Mouse (Mus musculus): Measurements from ENCODE around the gene Ube2e3. TPM values are rescaled to one million over a fixed set of nuclear protein-coding genes. Genes with fewer than 3 reads are reported as not detected.

Ube2e3 gene
- polyA plus RNA-seq, 1 experiment = 15.6 TPM

DNA sequence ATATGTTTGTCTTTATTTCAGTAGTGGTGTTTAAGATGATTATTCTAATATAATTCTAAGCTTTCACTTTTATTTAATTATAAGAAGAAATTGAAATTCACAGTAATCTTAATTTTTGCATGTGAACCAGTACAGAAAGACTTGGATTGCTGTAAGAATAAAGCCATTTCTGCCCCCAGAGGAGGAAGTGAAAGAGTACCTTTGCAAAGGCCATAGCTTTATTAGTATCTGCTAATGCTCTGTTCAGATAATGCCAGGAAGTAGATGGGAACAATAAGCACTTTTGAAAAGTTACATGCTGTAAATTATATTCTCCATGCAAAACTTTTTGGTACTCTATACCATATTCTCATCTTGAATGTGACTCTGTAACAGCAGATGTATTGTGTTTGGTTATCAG is 8.1 kb downstream of the Ube2e3 start:
- no peak for DNase-seq (ENCODE audit: low read depth, low spot score)

DNA sequence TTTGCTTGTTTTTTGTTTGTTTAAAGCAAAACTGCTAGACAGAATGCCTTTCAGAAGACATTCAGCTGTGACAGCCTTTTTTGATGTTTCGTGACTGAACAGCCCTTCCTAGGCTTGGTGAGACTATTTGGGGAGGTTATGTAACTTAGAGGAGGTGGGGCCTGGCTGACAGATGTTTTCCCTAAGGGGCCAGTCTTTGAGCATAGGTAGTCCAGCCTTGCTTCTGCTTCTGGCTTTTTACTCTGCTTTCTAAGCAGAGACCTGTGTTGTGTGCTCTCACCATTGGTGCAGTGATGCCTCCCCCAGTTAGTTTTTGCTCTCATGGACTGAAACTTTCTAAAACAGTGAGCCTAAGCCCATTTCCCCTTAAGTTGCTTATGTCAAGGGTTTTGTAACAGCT is 14.1 kb downstream of the Ube2e3 start:
- 79% methylated on average over 1 of the region's 1 CpGs for WGBS
- DNase-seq (ENCODE audit: low read depth, low spot score) = no peak

DNA sequence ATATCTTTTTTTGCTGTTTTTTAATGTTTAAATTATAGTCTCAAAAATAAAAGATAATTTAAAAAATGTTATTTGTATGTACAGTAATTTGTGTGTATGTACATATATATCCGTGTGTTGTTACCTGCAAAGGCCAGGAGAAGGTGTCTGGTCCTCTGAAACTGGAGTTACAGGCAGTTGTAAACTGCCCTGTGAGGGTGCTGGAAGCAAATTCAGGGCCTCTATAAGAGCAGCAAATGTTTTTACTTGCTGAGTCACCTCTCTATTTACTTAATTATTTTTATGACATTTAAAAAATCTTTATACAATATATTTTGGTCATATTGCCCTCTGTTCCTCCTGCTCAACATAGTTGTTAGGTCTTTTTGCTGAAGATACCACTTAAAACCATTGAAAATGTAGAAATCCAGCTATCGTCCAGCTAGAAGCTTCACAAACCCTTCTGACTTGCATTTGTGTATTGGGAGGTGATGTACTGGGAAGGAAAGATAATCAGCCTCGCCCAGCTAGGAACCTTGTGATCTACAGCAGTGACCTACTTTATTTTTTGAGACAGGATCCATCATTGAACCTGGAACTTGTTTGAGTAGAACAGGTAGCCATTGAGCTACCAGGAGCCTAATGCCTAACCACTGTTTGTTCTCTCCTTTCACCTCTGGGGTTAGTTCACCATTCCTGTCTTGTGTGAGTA is 15.0 kb downstream of the Ube2e3 start:
- DNase-seq (ENCODE audit: low read depth, low spot score) = no peak
- WGBS = 82% methylated on average over 3 of the region's 3 CpGs

DNA sequence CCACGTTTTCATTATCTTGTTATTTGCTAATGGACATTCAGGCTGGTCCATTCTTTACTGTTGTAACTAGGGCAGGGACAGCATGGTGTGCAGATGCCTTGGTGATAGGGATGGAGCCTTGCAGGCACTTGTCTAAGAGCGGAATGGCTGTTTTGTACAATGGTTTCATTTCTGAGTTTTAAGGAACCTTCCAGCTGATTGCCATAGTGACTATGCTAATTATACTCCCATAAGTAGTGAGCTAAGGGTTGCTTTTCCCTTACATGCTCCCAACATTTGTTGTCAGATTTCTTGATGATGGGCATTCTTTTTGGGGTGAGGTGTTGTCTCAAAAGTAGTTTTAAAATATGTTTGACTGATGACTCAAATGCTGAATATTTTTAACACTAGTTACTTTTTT is 18.5 kb downstream of the Ube2e3 start:
- 64% methylated on average over 2 of the region's 2 CpGs for WGBS
- DNase-seq (ENCODE audit: low read depth, low spot score) = no peak

DNA sequence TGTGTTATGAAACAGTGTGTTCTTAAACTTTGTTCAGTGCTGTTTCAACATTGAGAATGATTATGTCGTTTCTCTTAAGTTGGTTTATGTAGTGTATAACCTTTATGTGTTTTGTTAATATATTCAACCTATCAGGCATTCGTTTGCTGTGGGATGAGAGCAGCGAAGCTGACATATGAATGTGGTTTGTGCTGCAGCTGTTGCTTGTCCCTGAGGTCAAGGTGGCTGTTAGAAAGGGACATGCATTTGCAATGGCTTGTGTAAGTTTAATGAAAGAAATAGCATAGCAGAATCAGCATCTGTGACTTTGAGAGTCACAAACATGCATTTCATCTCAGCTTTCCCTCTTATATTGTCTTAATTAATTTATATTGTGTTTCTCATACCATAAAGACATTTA is 20.3 kb downstream of the Ube2e3 start:
- WGBS = 16% methylated on average over 3 of the region's 3 CpGs
- DNase-seq (ENCODE audit: low read depth, low spot score) = no peak

DNA sequence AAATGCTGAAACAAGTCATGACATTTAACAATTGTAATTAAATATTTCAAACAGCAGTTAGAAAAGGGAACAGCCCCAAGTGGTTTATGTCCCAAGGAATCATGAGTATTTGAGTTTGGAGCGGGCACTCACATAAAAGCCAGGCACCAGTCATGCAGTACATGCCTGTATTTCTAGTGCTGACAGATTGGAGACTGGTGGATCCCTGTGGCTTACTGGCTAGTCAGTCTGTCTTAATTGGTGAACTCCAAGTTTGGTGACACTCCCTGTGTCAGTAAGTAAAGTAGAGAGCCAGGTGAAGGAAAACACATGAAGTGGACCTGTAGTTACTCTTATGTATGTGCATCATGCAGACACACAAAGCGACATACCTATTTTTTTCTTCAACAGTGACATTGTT is 27.3 kb downstream of the Ube2e3 start:
- DNase-seq (ENCODE audit: low read depth, low spot score) = no peak
- WGBS = 72% methylated on average over 2 of the region's 2 CpGs

DNA sequence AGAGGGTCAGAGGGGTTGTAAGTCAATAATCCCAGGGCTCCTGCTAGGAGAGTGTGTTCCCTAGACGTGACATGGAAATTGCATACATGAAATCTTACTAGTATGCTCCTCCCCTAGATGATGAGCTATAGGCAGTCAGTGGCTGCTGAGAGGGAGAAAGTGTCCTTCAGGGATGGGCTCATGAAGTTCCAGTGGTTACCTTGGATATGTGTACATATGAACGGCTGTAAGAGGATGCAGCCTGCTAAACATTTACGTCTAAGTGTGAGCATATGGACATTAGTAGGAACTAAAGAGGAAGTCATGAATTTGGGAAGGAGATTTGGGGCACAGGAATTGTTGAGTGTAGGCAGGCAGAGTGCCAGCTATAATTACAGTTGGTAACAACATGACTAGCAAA is 38.0 kb downstream of the Ube2e3 start:
- 27% methylated on average over 3 of the region's 3 CpGs for WGBS
- DNase-seq (ENCODE audit: low read depth, low spot score) = no peak

DNA sequence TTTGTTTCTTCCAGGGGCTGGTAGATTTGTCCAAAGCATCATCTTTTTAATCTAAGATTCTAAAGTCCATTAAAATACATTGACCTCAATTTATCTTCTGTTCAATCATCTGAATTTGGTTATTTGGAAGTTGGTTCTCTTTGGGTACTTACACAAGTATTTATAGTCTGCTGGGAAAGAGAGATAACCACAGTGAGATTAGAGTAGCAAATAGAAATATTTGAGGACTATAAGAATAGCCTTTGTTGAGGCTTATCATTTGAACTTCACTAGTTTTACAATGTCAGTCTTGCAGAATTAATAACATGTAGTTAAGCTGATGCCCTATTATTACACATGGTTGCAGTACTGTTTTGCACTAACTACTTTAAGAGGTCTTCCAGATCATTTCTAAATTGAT is 43.6 kb downstream of the Ube2e3 start:
- DNase-seq (ENCODE audit: low read depth, low spot score) = no peak

DNA sequence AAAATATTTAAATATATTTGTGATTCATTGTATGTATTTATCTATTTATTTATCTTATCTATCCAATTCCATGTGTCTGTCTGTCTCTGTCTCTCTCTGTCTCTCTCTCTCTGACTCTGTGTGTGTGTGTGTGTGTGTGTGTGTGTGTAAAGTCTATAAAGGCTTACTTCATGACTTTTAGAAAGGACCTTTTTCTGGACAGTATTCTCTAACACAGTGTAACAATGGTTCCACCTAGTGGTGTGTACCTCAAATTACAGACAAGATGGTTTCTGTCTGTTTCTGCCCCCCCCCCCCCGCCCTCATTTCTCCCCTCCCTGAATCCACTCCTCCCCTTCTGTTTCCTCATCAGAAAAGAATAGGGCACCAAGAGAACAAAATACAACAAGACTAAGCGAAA is 46.9 kb downstream of the Ube2e3 start:
- DNase-seq (ENCODE audit: low read depth, low spot score) = no peak
- 63% methylated on average over 2 of the region's 2 CpGs for WGBS

DNA sequence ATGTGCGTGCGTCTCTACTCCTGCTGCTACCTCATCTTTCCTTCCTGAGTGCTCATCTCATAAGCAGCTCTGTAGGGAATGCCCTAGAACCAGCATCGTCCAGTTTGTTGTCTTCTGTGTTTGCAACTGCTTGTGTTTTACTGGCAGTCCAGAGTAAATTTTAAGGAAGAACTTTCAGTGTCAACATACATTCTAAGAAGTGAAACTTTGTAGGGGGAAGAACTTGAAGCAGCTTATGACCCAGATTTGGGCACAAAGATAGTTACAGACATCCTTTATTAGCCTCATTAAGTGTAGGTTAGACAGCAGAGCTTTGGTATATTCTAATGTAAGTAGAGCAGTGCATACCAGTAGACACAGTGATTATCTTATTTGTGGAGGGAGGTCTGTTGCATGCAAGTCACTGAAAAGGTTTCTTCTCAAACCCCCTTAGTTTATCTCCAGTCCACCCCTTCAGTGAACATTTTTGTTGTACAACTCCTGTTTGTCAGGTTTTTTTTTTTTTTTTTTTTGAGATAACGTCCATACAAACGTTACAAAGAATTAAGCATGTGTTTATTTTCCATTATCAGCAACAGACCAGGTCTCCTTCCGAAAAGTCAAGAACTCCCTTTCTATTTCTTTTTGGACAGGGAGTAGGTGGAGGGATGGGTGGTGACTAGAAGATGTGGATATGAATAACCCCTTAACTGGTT is 55.2 kb downstream of the Ube2e3 start:
- DNase-seq (ENCODE audit: low read depth, low spot score) = no peak
- 81% methylated on average over 6 of the region's 6 CpGs for WGBS

DNA sequence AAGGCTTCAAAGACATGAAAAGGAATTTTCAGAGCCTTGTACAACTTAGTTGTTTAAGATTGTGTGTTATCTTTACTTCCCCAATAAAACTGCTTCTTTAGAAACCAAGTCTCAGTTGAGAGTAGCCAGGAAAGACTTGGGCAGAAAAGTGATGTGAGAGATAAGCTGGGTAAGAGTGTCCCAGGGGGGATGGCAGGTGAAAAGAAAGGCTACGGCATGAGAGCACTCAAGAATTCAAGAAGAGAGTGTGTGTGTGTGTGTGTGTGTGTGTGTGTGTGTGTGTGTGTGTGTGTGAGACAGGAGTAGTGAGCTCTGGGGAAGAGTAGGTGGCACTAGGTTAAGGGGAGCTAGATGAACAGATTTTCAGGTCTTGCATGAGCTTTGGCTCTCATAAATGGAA is 57.9 kb downstream of the Ube2e3 start:
- 48% methylated on average over 1 of the region's 1 CpGs for WGBS
- DNase-seq (ENCODE audit: low read depth, low spot score) = no peak

DNA sequence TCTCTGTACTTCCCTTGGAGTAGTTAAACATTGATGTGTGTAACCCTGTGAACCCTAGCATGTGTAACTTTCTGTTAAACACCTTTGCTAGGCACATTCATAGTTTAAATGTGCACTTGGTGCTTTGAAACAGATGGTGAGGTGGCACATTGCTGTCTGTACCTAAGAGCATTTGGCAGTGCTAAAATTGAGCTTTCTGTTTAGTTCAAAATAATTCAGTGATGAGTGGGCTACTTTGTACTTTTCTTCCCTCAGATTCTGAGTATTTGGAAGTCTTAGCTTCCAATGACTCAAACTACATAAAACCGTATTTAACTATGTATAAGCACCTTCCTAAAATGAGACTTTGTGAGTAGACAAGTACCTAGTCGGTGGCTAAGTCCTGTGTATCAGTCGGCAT is 59.7 kb downstream of the Ube2e3 start:
- DNase-seq (ENCODE audit: low read depth, low spot score) = no peak
- 70% methylated on average over 3 of the region's 3 CpGs for WGBS

DNA sequence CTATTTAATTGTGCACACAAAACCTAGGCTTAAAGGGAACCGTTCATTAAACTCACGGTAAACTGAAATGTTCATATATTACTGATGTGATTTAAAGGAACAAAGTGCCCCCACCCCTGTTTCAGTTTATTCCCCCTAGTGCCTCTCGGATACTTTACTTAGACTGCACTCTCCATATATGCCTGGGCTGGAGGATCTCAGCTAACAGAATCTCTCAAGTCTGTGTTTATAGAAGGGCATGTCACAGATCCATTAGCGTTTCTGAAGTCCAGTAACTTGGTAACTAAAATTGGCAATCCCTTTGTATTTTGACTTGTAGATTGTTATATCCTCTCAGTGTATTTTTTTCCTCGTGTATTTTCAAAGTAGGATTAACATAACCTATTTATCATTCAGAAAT is 60.2 kb downstream of the Ube2e3 start:
- 74% methylated on average over 5 of the region's 5 CpGs for WGBS
- no peak for DNase-seq (ENCODE audit: low read depth, low spot score)

DNA sequence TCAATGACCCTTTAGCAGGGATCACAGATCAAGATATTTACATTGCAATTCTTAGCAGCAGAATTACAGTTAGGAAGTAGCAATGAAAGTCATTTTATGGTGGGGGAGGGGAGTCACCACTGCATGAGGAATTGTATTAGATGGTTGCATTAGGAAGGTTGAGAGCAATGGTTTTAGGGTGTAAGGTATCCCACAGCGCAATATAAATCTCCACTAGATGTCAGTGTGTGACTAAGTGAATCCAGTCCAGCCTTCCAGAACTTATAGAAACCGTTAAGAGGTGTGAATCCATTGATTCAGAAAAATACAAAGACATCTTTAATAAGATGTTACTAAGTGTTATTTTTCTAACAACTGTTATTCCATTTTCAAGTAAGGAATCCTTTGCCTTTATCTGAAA is 63.4 kb downstream of the Ube2e3 start:
- 48% methylated on average over 2 of the region's 2 CpGs for WGBS
- no peak for DNase-seq (ENCODE audit: low read depth, low spot score)

DNA sequence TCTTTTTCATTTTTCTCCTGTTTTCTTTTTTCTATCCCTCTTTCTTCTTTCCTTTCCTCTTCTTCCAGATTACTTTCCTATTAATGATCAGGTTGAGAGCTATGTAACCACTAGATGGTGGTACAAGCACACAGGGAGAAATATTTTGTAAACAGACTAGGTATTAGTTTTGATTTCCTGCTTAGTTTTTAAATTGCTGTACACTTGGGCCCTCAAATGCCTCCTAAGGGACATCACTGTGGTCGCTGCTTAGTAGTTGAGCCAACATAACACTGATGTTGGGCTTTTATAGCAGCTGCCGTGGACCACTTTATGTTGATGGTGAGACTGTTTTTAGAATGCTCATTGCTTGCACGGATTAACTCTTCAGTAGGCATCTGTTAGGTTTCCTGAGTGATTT is 91.5 kb downstream of the Ube2e3 start:
- DNase-seq (ENCODE audit: low read depth, low spot score) = no peak
- WGBS = 30% methylated on average over 3 of the region's 3 CpGs

DNA sequence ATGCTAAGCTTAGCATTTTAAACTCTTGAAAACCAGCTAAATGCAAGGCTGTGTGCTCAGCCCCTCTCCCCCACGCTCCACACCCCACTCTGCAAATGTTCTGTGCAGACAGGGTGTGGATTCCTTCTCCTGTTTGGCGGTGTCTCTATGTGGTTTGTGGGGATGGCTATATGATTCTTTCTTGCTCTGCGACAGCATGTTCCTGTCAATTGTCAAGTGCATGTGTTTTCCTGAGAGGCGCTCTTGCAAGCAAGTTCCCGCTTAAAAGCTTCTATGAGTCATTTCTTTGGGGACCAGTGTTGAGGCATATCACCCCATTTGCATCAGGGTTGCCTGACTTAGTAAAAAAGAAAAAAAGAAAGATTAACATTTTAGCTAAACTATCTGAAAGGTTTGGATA is 92.4 kb downstream of the Ube2e3 start:
- WGBS = 71% methylated on average over 5 of the region's 5 CpGs
- no peak for DNase-seq (ENCODE audit: low read depth, low spot score)

DNA sequence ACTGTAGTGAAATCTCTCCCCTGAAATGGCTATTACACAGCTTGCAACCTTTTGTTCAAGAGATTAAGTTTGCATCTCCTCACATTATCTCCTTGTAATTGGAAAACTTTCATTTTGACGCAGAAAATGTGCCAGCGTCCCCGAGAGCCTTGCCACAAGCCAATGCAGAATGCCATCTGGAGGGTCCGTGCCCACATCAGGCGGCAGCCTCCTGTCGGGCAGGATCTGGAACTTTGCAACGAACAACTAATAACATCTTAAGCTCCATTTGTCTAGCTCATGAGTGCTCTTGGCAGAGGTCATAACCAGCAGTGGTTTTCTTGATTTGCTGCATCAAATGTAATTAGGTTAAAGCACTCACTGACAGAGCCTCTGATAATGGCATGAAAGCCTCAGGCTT is 93.1 kb downstream of the Ube2e3 start:
- 80% methylated on average over 7 of the region's 7 CpGs for WGBS
- DNase-seq (ENCODE audit: low read depth, low spot score) = no peak

DNA sequence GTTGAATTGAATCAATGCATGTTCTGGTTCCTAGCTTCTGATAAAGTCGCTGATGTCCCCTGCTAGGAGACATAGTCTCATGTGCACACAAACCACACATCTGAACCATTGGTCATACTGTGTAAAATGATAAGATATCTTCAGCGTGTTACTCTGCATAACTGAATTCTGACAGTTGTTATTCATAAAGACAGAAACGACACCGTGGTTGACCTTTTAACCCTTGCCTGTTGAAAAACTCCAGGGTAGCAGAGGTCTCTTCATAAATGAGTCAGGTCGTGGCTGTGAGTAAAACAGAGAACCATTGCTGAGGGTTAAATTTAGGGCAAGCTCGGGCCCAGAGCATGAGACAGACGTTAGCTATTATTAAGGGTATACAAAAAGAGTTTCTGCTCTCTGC is 93.7 kb downstream of the Ube2e3 start:
- DNase-seq (ENCODE audit: low read depth, low spot score) = no peak
- WGBS = 32% methylated on average over 7 of the region's 7 CpGs

DNA sequence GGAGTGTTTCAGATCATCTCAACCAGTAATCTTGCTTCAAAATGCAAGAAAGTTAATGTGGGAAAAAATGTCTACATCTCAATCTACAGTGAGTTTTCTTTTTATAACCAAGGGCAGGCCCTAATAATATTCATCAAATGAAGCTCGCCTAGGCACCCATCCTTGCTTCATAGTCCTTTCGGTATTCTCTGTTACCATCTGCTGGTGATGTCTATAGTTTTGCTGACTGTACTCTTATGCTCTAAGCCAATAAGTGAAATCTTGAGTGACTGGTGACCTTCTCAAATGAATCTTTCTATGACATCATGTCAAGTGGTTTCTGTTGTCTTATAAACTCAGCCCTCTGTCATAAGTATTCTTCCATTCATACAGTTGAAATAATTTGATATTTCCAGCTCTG is 97.1 kb downstream of the Ube2e3 start:
- 84% methylated on average over 2 of the region's 2 CpGs for WGBS
- no peak for DNase-seq (ENCODE audit: low read depth, low spot score)

DNA sequence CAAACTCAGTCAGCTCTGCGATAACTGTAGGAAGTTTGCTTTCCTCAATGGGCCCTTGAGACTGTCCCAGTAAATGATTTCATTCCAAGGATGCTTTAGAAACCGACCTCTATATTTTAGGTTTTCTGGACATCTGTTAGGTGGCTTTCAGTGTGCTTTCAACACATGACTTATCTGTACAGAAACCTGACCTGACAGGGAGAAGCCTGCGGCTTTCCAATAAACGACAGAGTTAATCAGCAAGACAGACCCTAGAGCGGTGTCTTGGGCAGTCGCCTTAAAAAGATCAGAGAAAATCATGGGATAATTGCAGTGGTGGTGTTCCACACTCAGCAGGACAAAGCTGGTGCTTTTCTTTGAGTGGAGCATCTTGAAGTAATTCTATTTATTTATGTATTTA is 97.5 kb downstream of the Ube2e3 start:
- DNase-seq (ENCODE audit: low read depth, low spot score) = no peak
- 84% methylated on average over 6 of the region's 6 CpGs for WGBS

DNA sequence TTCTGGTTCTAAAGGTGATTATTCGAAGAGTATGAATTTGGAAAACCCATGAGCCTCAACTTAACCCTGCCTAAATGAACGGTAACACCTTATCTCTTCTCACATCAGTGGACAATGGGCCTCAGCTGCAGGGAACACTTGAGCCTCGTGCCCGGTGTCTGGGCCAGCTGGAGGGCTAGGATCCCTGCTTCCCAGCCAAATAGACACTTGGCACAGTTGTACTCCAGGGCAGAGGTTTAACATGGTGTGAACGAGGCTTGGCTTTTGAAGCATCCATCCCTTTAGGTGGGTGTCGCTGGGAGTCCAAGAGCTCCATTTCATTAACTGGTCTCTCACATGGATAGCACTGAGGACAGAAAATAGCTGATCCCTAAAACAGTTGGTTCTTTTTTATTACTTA is 102.2 kb downstream of the Ube2e3 start:
- DNase-seq (ENCODE audit: low read depth, low spot score) = no peak
- 61% methylated on average over 6 of the region's 6 CpGs for WGBS
